Mouse (Mus musculus): ENCODE results near the gene Col15a1.

Gene Col15a1

DNA sequence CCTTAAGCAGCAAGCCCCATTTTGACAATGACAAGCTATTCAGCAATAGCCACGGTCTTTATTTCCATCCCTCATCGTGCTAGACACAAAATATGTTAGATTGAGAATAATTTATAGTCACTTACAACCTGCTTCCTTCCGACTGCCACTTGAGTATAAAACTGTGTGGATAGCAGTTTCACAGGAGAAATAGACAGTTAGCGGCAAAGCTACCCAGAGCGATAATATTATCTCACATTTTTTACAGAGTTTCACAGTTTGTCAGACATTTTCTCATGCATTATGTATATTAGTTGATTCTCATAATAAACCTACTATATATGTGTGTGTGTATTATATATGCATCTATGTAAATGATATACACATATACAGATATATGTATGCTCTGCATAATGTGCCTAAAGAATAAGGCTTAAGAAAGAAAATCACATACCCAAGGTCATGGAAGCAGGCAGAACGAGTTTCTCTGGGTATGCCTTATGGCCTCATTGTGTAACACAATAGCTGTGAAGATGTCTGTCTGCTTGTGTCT lies 124.9 kb downstream of the Col15a1 start:
- H3K4me3 ChIP-seq (replicated peaks; ENCODE audit: low read length) = no peak overlapping the region
- no peaks in the 10 kb centered on the region for H3K9me3 ChIP-seq (ENCODE audit: low read length)
- H3K4me1 ChIP-seq (replicated peaks; ENCODE audit: low read depth, low read length) = no peaks in the 10 kb centered on the region
- no peaks in the 10 kb centered on the region for H3K36me3 ChIP-seq (ENCODE audit: insufficient read depth, low read length)
- no peaks in the 10 kb centered on the region for H3K27me3 ChIP-seq (ENCODE audit: insufficient read depth, low read length)
- TF ChIP-seq NANOG (IDR thresholded peaks at IDR 0.05; ENCODE audit: borderline replicate concordance, low read length) (no peak), CTCF (conservative IDR thresholded peaks at IDR 0.05; ENCODE audit: low read length) (no peak), POU5F1 (IDR thresholded peaks at IDR 0.05; ENCODE audit: borderline replicate concordance, low read length) (no peak)

- H3K9me3 ChIP-seq (ENCODE audit: low read length) = no peaks in the 10 kb centered on the region
- H3K4me1 ChIP-seq (replicated peaks; ENCODE audit: low read depth, low read length) = no peaks in the 10 kb centered on the region
- no peaks in the 10 kb centered on the region for H3K36me3 ChIP-seq (ENCODE audit: insufficient read depth, low read length)
- H3K27me3 ChIP-seq (ENCODE audit: insufficient read depth, low read length) = no peaks in the 10 kb centered on the region
- H3K4me3 ChIP-seq (replicated peaks; ENCODE audit: low read length) = no peak overlapping the region
- no peak for TF ChIP-seq POU5F1 (IDR thresholded peaks at IDR 0.05; ENCODE audit: borderline replicate concordance, low read length)
- TF ChIP-seq NANOG (IDR thresholded peaks at IDR 0.05; ENCODE audit: borderline replicate concordance, low read length) = no peak
- no peak for TF ChIP-seq CTCF (conservative IDR thresholded peaks at IDR 0.05; ENCODE audit: low read length)
Observed at GRCm38 (mm10) chr4:47333541-47333940, 125.6 kb downstream of the Col15a1 start.

DNA sequence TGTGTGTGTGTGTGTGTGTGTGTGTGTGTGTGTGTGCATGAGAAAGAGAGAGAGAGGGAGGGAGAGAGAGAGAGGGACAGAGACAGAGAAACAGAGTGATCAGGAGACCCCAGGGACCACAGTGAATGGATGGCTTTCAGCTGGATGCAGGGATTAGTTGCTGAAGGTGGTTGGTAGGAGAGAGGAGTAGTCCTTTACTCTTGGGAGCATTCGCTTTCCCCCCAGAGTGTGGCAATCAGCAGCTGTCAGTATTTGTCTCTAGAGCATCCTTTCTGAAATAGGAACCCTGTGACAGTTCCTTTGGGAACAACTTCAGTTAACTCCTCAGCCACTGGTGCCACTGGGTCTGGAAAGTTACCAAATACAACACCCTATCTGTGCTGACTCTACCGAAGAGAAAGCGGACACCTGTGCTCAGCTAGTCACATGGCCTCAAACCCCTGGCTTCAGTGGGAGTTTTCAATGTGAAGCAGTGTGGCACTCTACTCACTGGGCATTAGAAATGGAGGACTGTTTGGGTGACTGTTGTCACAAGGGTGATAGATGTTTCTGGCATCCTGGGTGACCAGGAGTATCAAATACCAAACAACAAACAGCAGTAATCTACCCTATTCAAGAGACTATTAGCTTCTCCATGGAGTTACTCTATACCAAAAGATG lies 129.1 kb downstream of the Col15a1 start:
- no peak overlapping the region for H3K4me3 ChIP-seq (replicated peaks; ENCODE audit: low read length)
- H3K36me3 ChIP-seq (ENCODE audit: insufficient read depth, low read length) = no peaks in the 10 kb centered on the region
- TF ChIP-seq NANOG (IDR thresholded peaks at IDR 0.05; ENCODE audit: borderline replicate concordance, low read length) (no peak), CTCF (conservative IDR thresholded peaks at IDR 0.05; ENCODE audit: low read length) (no peak), POU5F1 (IDR thresholded peaks at IDR 0.05; ENCODE audit: borderline replicate concordance, low read length) (no peak)

GRCm38 (mm10) chr4:47342632-47343031 lies 134.7 kb downstream of the Col15a1 start:
- H3K36me3 ChIP-seq (ENCODE audit: insufficient read depth, low read length) = no peaks in the 10 kb centered on the region
- H3K9me3 ChIP-seq (ENCODE audit: low read length) = no peaks in the 10 kb centered on the region
- no peaks in the 10 kb centered on the region for H3K4me1 ChIP-seq (replicated peaks; ENCODE audit: low read depth, low read length)
- TF ChIP-seq POU5F1 (IDR thresholded peaks at IDR 0.05; ENCODE audit: borderline replicate concordance, low read length) (no peak), NANOG (IDR thresholded peaks at IDR 0.05; ENCODE audit: borderline replicate concordance, low read length) (no peak), CTCF (conservative IDR thresholded peaks at IDR 0.05; ENCODE audit: low read length) (no peak)
- no peak overlapping the region for H3K4me3 ChIP-seq (replicated peaks; ENCODE audit: low read length)
- no peaks in the 10 kb centered on the region for H3K27me3 ChIP-seq (ENCODE audit: insufficient read depth, low read length)

More for the DNA sequence above, 129.1 kb downstream of the Col15a1 start:
- Histone ChIP-seq H3K9me3 (ENCODE audit: low read length) (no peaks in the 10 kb centered on the region), H3K27me3 (ENCODE audit: insufficient read depth, low read length) (no peaks in the 10 kb centered on the region), H3K4me1 (replicated peaks; ENCODE audit: low read depth, low read length) (no peaks in the 10 kb centered on the region)

- Histone ChIP-seq H3K36me3 (ENCODE audit: insufficient read depth, low read length) (no peaks in the 10 kb centered on the region), H3K27me3 (ENCODE audit: insufficient read depth, low read length) (peaks cover 18% of the 10 kb centered on the region), H3K4me1 (replicated peaks; ENCODE audit: low read depth, low read length) (peaks cover 12% of the 10 kb centered on the region), H3K9me3 (ENCODE audit: low read length) (no peaks in the 10 kb centered on the region), H3K4me3 (replicated peaks; ENCODE audit: low read length) (no peak overlapping the region)
- TF ChIP-seq NANOG (IDR thresholded peaks at IDR 0.05; ENCODE audit: borderline replicate concordance, low read length) (no peak), CTCF (conservative IDR thresholded peaks at IDR 0.05; ENCODE audit: low read length) (no peak), POU5F1 (IDR thresholded peaks at IDR 0.05; ENCODE audit: borderline replicate concordance, low read length) (no peak)
Observed at GRCm38 (mm10) chr4:47347022-47347421, 139.1 kb downstream of the Col15a1 start.

GRCm38 (mm10) chr4:47349759-47350158 lies 141.8 kb downstream of the Col15a1 start:
- Histone ChIP-seq H3K4me1 (replicated peaks; ENCODE audit: low read depth, low read length) (peaks cover 26% of the 10 kb centered on the region), H3K4me3 (replicated peaks; ENCODE audit: low read length) (no peak overlapping the region), H3K27me3 (ENCODE audit: insufficient read depth, low read length) (peaks cover 30% of the 10 kb centered on the region), H3K36me3 (ENCODE audit: insufficient read depth, low read length) (no peaks in the 10 kb centered on the region), H3K9me3 (ENCODE audit: low read length) (no peaks in the 10 kb centered on the region)
- TF ChIP-seq CTCF (conservative IDR thresholded peaks at IDR 0.05; ENCODE audit: low read length) (no peak), NANOG (IDR thresholded peaks at IDR 0.05; ENCODE audit: borderline replicate concordance, low read length) (no peak), POU5F1 (IDR thresholded peaks at IDR 0.05; ENCODE audit: borderline replicate concordance, low read length) (no peak)

- H3K4me1 ChIP-seq (replicated peaks; ENCODE audit: low read depth, low read length) = peaks cover 26% of the 10 kb centered on the region
- peaks cover 31% of the 10 kb centered on the region for H3K27me3 ChIP-seq (ENCODE audit: insufficient read depth, low read length)
- H3K4me3 ChIP-seq (replicated peaks; ENCODE audit: low read length) = peak overlapping the region; percentile 88
- H3K9me3 ChIP-seq (ENCODE audit: low read length) = no peaks in the 10 kb centered on the region
- TF ChIP-seq CTCF (conservative IDR thresholded peaks at IDR 0.05; ENCODE audit: low read length) (peak; percentile 19), POU5F1 (IDR thresholded peaks at IDR 0.05; ENCODE audit: borderline replicate concordance, low read length) (no peak)
- no peaks in the 10 kb centered on the region for H3K36me3 ChIP-seq (ENCODE audit: insufficient read depth, low read length)
Observed at GRCm38 (mm10) chr4:47351386-47352049, 143.6 kb downstream of the Col15a1 start.

DNA sequence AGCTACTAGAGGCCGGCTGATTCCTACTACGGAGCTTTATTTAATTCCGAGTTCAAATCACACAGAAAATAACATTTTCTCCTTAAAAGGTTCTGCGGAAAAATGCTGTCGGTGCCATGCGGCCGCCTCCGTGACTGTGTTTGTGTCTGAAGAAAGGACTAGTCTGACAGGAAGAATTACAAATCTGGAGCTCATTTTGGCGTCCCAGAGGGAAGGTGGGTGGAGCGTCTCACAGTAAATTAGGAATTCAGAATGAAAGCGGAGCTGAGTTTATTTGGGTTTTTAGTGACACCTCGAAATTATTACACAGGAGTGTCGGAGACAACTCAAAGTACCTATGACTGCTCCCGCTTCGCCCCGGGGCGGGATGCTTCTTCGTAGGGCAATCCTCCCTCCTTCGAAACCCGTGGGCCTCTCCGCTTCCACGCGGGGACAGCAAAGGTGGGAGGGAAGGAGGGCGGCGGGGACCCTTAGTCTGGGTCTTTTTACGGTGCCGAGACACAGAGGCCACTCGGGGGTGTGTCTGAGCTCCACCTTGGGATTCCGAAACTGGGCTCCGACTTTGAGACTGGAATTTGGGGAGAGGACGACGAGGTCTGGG lies 144.2 kb downstream of the Col15a1 start:
- H3K36me3 ChIP-seq (ENCODE audit: insufficient read depth, low read length) = no peaks in the 10 kb centered on the region
- peak overlapping the region; percentile 88 for H3K4me3 ChIP-seq (replicated peaks; ENCODE audit: low read length)
- TF ChIP-seq NANOG (IDR thresholded peaks at IDR 0.05; ENCODE audit: borderline replicate concordance, low read length) (no peak), POU5F1 (IDR thresholded peaks at IDR 0.05; ENCODE audit: borderline replicate concordance, low read length) (no peak), CTCF (conservative IDR thresholded peaks at IDR 0.05; ENCODE audit: low read length) (no peak)
- peaks cover 26% of the 10 kb centered on the region for H3K4me1 ChIP-seq (replicated peaks; ENCODE audit: low read depth, low read length)
- no peaks in the 10 kb centered on the region for H3K9me3 ChIP-seq (ENCODE audit: low read length)
- peaks cover 31% of the 10 kb centered on the region for H3K27me3 ChIP-seq (ENCODE audit: insufficient read depth, low read length)

Data from E14TG2a.4 (cell line).